21 mouse cellular contexts compared by ENCODE assay signal in the genomic region with DNA sequence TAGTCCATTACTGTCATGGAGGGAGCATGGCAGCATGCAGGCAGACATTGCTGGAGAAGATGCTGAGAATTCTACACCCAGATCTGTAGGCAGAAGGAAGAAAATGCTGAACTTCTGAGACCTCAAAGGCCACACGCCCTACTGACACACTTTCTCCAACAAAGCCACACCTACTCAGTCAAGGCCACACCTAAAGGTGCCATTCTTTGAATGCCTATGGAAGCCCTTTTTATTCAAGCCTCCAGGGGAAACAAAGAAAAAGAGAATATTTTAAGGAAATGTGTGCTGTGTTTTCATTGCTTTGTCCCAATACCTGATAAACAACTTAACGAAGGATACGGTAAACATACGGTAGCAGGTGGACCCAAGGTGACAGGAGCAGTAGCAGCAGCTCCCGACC. TPM values are rescaled to one million over a fixed set of nuclear protein-coding genes. Genes with fewer than 3 reads are reported as not detected.
DNase-seq lines count a peak whose midpoint lies in the region; TF ChIP-seq lines count a peak whose summit lies in the region.
"Had no signal": no experiment of that assay in that cellular context is flagged by ENCODE, and none has a peak within 500 bp of the region (broad histone marks: within the 10 kb centered on the region; RNA-seq: fewer than 3 reads in every experiment).

No protein-coding gene starts in this region.

- no peak overlapping the region for H3K27ac ChIP-seq in ES-Bruce4 (ENCODE audit: insufficient read depth, low read length)
- H3K27ac ChIP-seq: embryonic facial prominence, embryonic 10.5 days; embryonic facial prominence, embryonic 12.5 days; forebrain, embryonic 13.5 days; forebrain, embryonic 15.5 days had no signal

- no peaks in the 10 kb centered on the region for H3K4me1 ChIP-seq in ES-Bruce4 (ENCODE audit: control insufficient read depth, insufficient read depth, low read length)

- DNase-seq in R1 (ENCODE audit: low read depth, low spot score) (peak; percentile 91), MN1 (ENCODE audit: low spot score) (no peak)
- DNase-seq in embryo, embryonic 11 days, result no peak
- DNase-seq in spleen, adult 18-20 months, result no peak
- DNase-seq: adrenal gland, adult 2 months; adrenal gland, postnatal 10 days; adrenal gland, postnatal 25 days; cerebellum, adult 11 months; cerebellum, adult 18-20 months; cerebellum, adult 8-10 months; cerebellum, adult 9-11 months; cerebellum, postnatal 14 days; cerebellum, postnatal 36 days; forebrain, postnatal 0 days had no signal

- peaks cover 29% of the 10 kb centered on the region for H3K9me3 ChIP-seq in ES-Bruce4 (replicated peaks; ENCODE audit: control insufficient read depth, insufficient read depth, low read length, poor library complexity, severe bottlenecking)
- H3K9me3 ChIP-seq: forebrain, embryonic 15.5 days had no signal

- no peaks in the 10 kb centered on the region for H3K36me3 ChIP-seq in ES-Bruce4 (ENCODE audit: control insufficient read depth, insufficient read depth, low read length, poor library complexity, severe bottlenecking)
- H3K36me3 ChIP-seq: embryonic facial prominence, embryonic 10.5 days; embryonic facial prominence, embryonic 12.5 days; forebrain, embryonic 15.5 days; G1E had no signal

- TF ChIP-seq CTCF in ES-Bruce4 (IDR thresholded peaks at IDR 0.05; ENCODE audit: low read depth, low read length), result no peak

- no peak overlapping the region for H3K9ac ChIP-seq in ES-Bruce4 (ENCODE audit: low read depth, poor library complexity, severe bottlenecking)
- H3K9ac ChIP-seq: embryonic facial prominence, embryonic 12.5 days; forebrain, embryonic 13.5 days; forebrain, embryonic 15.5 days; forebrain, postnatal 0 days had no signal

- H3K4me3 ChIP-seq in ES-Bruce4 (ENCODE audit: low read depth, low read length), result no peak overlapping the region
- H3K4me3 ChIP-seq: embryonic facial prominence, embryonic 10.5 days; embryonic facial prominence, embryonic 12.5 days; forebrain, embryonic 13.5 days; forebrain, embryonic 15.5 days had no signal

- TF ChIP-seq EP300 in ES-Bruce4 (IDR thresholded peaks at IDR 0.05; ENCODE audit: insufficient read depth, low read depth, low read length), result peak; percentile 81; the same call in 1 of the 2 replicates

- no peak for TF ChIP-seq POLR2A in ES-Bruce4 (IDR thresholded peaks at IDR 0.05; ENCODE audit: insufficient read depth, low read length)

- peaks cover 3% of the 10 kb centered on the region; the same call in 1 of the 2 replicates for H3K27me3 ChIP-seq in ES-Bruce4 (ENCODE audit: control insufficient read depth, insufficient read depth, low read length, poor library complexity, severe bottlenecking)

RNA-seq across cellular contexts. Expression of a gene that starts 3.1 kb away (rescaled TPM):
- 2.5 and 3.5 TPM in 2 replicates for polyA plus RNA-seq in ES-Bruce4 (2011; ENCODE audit: insufficient read depth, insufficient read length, low read depth, missing spikeins)
- polyA plus RNA-seq: adrenal gland, adult 2 months; C2C12; G1E had no signal

RNA-seq across cellular contexts. Expression of a gene that starts 32.5 kb away (rescaled TPM):
- 21.8 and 29.6 TPM in 2 replicates for polyA plus RNA-seq in ES-Bruce4 (2011; ENCODE audit: insufficient read depth, insufficient read length, low read depth, missing spikeins)
